Mouse (Mus musculus): ENCODE data around the gene Plekha5. TPM values are rescaled to one million over a fixed set of nuclear protein-coding genes. Genes with fewer than 3 reads are reported as not detected.
A peak's percentile ranks its signal among the peaks of the same experiment; 100 is the strongest.

Gene Plekha5
- polyA plus RNA-seq, 1 experiment from 2014 or later = 26.1 TPM

DNA sequence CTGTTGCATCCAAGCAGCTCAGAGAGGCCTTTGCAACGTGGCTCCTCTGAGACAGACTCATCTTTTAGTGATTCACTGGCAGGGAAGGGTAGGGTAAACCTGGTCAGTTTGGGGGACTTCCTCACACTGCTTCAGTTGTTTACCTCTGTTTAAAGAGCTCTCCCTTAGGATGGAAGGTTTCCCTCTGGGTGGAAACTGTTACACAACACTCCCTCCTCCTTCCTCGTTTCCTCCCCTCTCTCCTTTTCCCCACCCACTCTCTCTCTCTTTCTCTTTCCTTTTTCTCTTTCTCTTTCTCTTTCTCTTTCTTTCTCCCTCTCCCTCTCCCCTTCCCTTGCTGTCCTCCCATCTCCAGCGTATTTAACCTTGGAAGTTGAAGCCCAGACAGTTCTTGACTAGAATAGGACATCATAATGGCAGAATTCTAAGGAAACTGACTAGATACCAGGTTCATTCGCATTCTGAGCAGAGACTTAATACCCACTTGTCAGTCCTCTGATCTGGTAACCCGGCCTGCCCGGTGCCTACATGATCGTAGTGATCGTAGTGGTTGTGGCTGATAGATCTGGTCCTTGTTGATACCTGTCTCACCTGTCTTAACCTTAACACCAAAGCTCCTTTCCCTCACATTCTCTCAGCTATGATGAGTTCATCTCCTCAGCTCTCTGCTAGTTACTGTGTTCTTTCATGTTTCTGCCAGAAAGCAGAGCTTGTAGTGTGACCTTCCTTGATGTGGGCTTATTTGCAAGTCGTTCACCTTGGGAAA, 137.5 kb downstream of the Plekha5 start:
- Histone ChIP-seq H3K27ac (replicated peaks in 1 of 2; ENCODE audit: control insufficient read depth in 1 of 2, insufficient read depth in 1 of 2, low read depth in 2 of 2, low read length in 2 of 2) (no peak overlapping the region), H3K9me3 (ENCODE audit: control insufficient read depth, low read length) (no peaks in the 10 kb centered on the region), H3K4me2 (ENCODE audit: low read length) (no peak overlapping the region), H3K27me3 (ENCODE audit: control insufficient read depth, insufficient read depth, low read length) (no peaks in the 10 kb centered on the region), H3K36me3 (ENCODE audit: control insufficient read depth, insufficient read depth, low read length) (peaks cover 4% of the 10 kb centered on the region), H3K4me1 (ENCODE audit: control insufficient read depth in 2 of 2, insufficient read depth in 2 of 2, low read length in 2 of 2) (no peaks in the 10 kb centered on the region), H3K4me3 (ENCODE audit: control insufficient read depth in 1 of 2, insufficient read depth in 1 of 2, low read depth in 1 of 2, low read length in 2 of 2) (no peak overlapping the region), H3K9ac (ENCODE audit: low read length) (no peak overlapping the region)
- ATAC-seq (ENCODE audit: insufficient number of reproducible peaks, insufficient read depth, low FRiP score, low read depth) = no peak
- WGBS = 84% methylated on average over 9 of the region's 9 CpGs

DNA sequence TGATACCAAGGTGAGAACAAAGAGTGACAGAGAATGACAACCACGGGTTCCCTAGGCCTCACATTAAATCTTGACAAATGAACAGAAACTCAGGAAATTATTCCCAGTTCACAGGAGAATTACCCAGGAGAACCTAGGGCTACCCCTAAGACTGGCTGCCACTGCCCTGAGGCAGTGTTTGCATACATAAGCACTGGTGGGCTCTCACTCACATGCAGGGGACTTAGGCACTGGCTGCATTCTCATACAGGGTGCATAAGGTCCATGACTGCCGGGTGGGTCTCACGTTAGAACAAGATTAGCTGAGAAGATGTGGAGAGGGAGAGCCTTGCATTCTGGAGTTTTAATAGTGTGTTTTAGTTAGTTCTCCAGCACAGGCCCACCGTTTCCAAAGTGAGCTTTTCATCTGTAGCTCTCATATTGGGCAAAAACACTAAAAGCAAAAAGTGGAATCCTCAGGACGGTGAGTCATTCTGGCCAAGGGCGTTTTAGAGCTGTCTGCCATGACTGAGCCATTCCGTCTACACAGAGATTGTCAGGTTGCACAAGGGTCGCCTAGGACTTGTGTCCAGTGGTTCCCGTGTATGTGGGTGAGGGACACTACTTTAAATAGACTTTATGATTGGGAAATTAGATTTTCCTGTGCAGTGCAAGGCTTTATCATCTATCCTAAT, 138.2 kb downstream of the Plekha5 start:
- Histone ChIP-seq H3K9ac (ENCODE audit: low read length) (no peak overlapping the region), H3K27me3 (ENCODE audit: control insufficient read depth, insufficient read depth, low read length) (no peaks in the 10 kb centered on the region), H3K4me3 (ENCODE audit: control insufficient read depth in 1 of 2, insufficient read depth in 1 of 2, low read depth in 1 of 2, low read length in 2 of 2) (no peak overlapping the region), H3K9me3 (ENCODE audit: control insufficient read depth, low read length) (no peaks in the 10 kb centered on the region), H3K4me2 (ENCODE audit: low read length) (no peak overlapping the region), H3K36me3 (ENCODE audit: control insufficient read depth, insufficient read depth, low read length) (peaks cover 9% of the 10 kb centered on the region), H3K27ac (replicated peaks in 1 of 2; ENCODE audit: control insufficient read depth in 1 of 2, insufficient read depth in 1 of 2, low read depth in 2 of 2, low read length in 2 of 2) (no peak overlapping the region), H3K4me1 (ENCODE audit: control insufficient read depth in 2 of 2, insufficient read depth in 2 of 2, low read length in 2 of 2) (no peaks in the 10 kb centered on the region)
- ATAC-seq (ENCODE audit: insufficient number of reproducible peaks, insufficient read depth, low FRiP score, low read depth) = no peak
- WGBS = 76% methylated on average over 9 of the region's 9 CpGs

DNA sequence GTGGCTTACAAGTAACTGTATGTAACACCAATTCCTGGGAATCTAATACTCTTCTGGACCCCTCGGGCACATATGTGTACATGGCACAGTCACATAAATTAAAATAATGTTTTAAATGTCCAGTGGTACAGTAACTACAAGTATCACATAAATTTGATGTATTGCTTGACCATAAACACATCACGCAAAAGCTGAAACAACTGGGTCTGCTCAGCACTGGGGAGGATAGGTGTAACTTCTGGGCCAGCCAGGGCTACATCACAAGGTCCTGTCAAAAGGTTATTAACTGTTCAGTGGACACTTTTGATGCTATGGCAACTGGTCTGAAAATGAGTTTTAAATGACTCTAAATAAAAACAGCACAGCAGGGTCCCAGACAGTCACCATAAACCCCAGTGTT, 143.3 kb downstream of the Plekha5 start:
- Histone ChIP-seq H3K4me2 (ENCODE audit: low read length) (no peak overlapping the region), H3K36me3 (ENCODE audit: control insufficient read depth, insufficient read depth, low read length) (peaks cover 22% of the 10 kb centered on the region), H3K27me3 (ENCODE audit: control insufficient read depth, insufficient read depth, low read length) (no peaks in the 10 kb centered on the region), H3K4me3 (ENCODE audit: control insufficient read depth in 1 of 2, insufficient read depth in 1 of 2, low read depth in 1 of 2, low read length in 2 of 2) (no peak overlapping the region), H3K9ac (ENCODE audit: low read length) (no peak overlapping the region), H3K27ac (replicated peaks in 1 of 2; ENCODE audit: control insufficient read depth in 1 of 2, insufficient read depth in 1 of 2, low read depth in 2 of 2, low read length in 2 of 2) (no peak overlapping the region), H3K4me1 (ENCODE audit: control insufficient read depth in 2 of 2, insufficient read depth in 2 of 2, low read length in 2 of 2) (peaks cover 0 to 7% of the 10 kb centered on the region in 2 experiments; a peak in 1 of 4 replicates), H3K9me3 (ENCODE audit: control insufficient read depth, low read length) (no peaks in the 10 kb centered on the region)
- ATAC-seq (ENCODE audit: insufficient number of reproducible peaks, insufficient read depth, low FRiP score, low read depth) = no peak
- 88% methylated on average over 2 of the region's 2 CpGs for WGBS

DNA sequence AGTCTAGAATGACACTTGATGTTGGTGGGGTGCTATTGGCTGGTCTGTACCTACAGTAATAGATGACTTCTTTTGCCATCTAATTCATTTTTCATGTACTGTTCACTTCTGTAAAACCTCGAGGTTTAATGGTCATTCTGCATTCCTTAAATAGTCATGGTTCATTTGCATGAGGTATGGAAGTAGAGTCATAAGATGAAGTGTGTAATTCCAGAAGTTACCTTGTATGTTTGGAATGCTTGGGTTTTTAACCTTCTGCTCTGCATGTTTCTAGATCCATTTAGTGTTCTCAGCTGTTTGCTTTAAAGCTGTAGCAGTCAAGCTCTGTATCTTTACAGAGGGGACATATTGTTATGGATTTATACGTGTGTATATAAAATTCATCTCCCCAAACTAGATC, 144.0 kb downstream of the Plekha5 start:
- H3K27me3 ChIP-seq (ENCODE audit: control insufficient read depth, insufficient read depth, low read length) = no peaks in the 10 kb centered on the region
- no peak for ATAC-seq (ENCODE audit: insufficient number of reproducible peaks, insufficient read depth, low FRiP score, low read depth)
- no peak overlapping the region for H3K27ac ChIP-seq (replicated peaks in 1 of 2; ENCODE audit: control insufficient read depth in 1 of 2, insufficient read depth in 1 of 2, low read depth in 2 of 2, low read length in 2 of 2)
- peaks cover 28% of the 10 kb centered on the region for H3K36me3 ChIP-seq (ENCODE audit: control insufficient read depth, insufficient read depth, low read length)
- 78% methylated on average over 2 of the region's 2 CpGs for WGBS
- no peak overlapping the region for H3K4me2 ChIP-seq (ENCODE audit: low read length)
- no peak overlapping the region for H3K4me3 ChIP-seq (ENCODE audit: control insufficient read depth in 1 of 2, insufficient read depth in 1 of 2, low read depth in 1 of 2, low read length in 2 of 2)
- no peak overlapping the region for H3K9ac ChIP-seq (ENCODE audit: low read length)
- no peaks in the 10 kb centered on the region for H3K9me3 ChIP-seq (ENCODE audit: control insufficient read depth, low read length)
- peaks cover 0 to 7% of the 10 kb centered on the region in 2 experiments; a peak in 1 of 4 replicates for H3K4me1 ChIP-seq (ENCODE audit: control insufficient read depth in 2 of 2, insufficient read depth in 2 of 2, low read length in 2 of 2)

DNA sequence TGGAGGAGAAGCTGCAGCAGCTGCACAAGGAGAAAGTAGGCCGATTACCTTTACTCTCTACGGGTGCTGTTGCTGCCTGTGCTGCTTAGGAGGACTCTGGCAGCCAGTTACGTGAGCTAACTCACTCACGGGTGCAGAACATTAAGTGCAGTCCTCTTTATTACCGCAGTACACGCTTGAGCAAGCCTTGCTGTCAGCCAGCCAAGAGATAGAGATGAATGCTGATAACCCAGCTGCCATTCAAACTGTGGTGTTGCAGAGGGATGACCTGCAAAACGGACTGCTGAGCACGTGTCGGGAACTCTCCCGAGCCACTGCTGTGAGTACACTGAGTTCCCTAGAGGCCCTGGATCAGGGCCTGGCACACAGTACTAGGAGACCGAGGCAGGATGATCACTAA, 146.3 kb downstream of the Plekha5 start:
- Histone ChIP-seq H3K9me3 (ENCODE audit: control insufficient read depth, low read length) (no peaks in the 10 kb centered on the region), H3K36me3 (ENCODE audit: control insufficient read depth, insufficient read depth, low read length) (peaks cover 50% of the 10 kb centered on the region), H3K4me3 (ENCODE audit: control insufficient read depth in 1 of 2, insufficient read depth in 1 of 2, low read depth in 1 of 2, low read length in 2 of 2) (no peak overlapping the region), H3K4me2 (ENCODE audit: low read length) (no peak overlapping the region), H3K27ac (replicated peaks in 1 of 2; ENCODE audit: control insufficient read depth in 1 of 2, insufficient read depth in 1 of 2, low read depth in 2 of 2, low read length in 2 of 2) (0 out of 4 replicates have a peak overlapping the region, but pooled peaks of 1 of the 2 experiments have one; percentile 8), H3K27me3 (ENCODE audit: control insufficient read depth, insufficient read depth, low read length) (no peaks in the 10 kb centered on the region), H3K9ac (ENCODE audit: low read length) (no peak overlapping the region), H3K4me1 (ENCODE audit: control insufficient read depth in 2 of 2, insufficient read depth in 2 of 2, low read length in 2 of 2) (peaks cover 0 to 7% of the 10 kb centered on the region in 2 experiments; a peak in 1 of 4 replicates)
- 38% methylated on average over 11 of the region's 11 CpGs for WGBS
- peak; percentile 69 for ATAC-seq (ENCODE audit: insufficient number of reproducible peaks, insufficient read depth, low FRiP score, low read depth)

DNA sequence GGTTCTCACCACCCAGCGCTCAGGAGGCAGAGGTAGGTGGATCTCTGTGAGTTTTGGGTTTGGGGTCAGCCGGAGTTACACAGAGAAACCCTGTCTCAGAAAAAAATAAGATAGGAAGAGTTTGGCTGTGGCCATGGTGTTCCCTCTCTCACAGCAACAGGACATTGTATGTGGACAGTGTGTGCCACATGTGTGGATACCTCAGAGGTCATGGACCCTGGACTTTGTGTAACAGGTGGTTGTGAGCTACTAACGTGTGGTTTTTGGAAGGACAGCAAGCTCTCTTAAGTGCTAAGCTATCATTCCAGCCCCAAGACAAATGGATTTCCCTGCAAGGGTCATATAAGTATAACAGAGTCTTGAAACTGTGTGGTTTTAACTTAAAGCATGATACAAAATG, 151.1 kb downstream of the Plekha5 start:
- 94% methylated on average over 3 of the region's 3 CpGs for WGBS

DNA sequence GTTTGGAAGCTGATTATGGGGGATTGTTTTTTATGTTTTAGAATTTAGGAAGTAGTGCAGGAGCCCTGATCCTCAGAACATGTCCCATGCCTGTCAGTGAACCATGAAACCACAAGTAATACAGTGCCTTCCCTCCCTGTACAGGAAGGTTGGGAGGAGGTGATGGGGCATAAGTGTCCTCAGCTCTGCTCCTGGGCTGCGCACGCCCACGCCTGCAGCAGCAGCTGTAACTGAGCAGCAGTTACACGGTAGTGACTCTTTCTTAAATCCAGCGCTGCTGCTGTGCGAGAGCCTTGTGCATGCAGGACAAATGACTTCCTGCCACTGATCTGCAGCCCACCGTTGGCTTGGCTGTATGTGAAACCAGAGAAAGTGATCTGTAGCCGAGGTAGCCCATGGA, 152.3 kb downstream of the Plekha5 start:
- WGBS = 85% methylated on average over 8 of the region's 8 CpGs
- H3K9me3 ChIP-seq (ENCODE audit: control insufficient read depth, low read length) = no peaks in the 10 kb centered on the region
- H3K4me1 ChIP-seq (ENCODE audit: control insufficient read depth in 2 of 2, insufficient read depth in 2 of 2, low read length in 2 of 2) = peaks cover 0 to 5% of the 10 kb centered on the region in 2 experiments; a peak in 1 of 4 replicates
- H3K36me3 ChIP-seq (ENCODE audit: control insufficient read depth, insufficient read depth, low read length) = peaks cover 56% of the 10 kb centered on the region
- no peaks in the 10 kb centered on the region for H3K27me3 ChIP-seq (ENCODE audit: control insufficient read depth, insufficient read depth, low read length)
- ATAC-seq (ENCODE audit: insufficient number of reproducible peaks, insufficient read depth, low FRiP score, low read depth) = no peak
- H3K9ac ChIP-seq (ENCODE audit: low read length) = no peak overlapping the region
- no peak overlapping the region for H3K27ac ChIP-seq (replicated peaks in 1 of 2; ENCODE audit: control insufficient read depth in 1 of 2, insufficient read depth in 1 of 2, low read depth in 2 of 2, low read length in 2 of 2)
- H3K4me2 ChIP-seq (ENCODE audit: low read length) = no peak overlapping the region
- no peak overlapping the region for H3K4me3 ChIP-seq (ENCODE audit: control insufficient read depth in 1 of 2, insufficient read depth in 1 of 2, low read depth in 1 of 2, low read length in 2 of 2)

More for the DNA sequence above, 151.1 kb downstream of the Plekha5 start:
- Histone ChIP-seq H3K4me3 (ENCODE audit: control insufficient read depth in 1 of 2, insufficient read depth in 1 of 2, low read depth in 1 of 2, low read length in 2 of 2) (no peak overlapping the region), H3K4me2 (ENCODE audit: low read length) (no peak overlapping the region), H3K9ac (ENCODE audit: low read length) (no peak overlapping the region), H3K27me3 (ENCODE audit: control insufficient read depth, insufficient read depth, low read length) (no peaks in the 10 kb centered on the region), H3K4me1 (ENCODE audit: control insufficient read depth in 2 of 2, insufficient read depth in 2 of 2, low read length in 2 of 2) (peaks cover 0 to 10% of the 10 kb centered on the region in 2 experiments; a peak in 2 of 4 replicates), H3K36me3 (ENCODE audit: control insufficient read depth, insufficient read depth, low read length) (peaks cover 64% of the 10 kb centered on the region), H3K27ac (replicated peaks in 1 of 2; ENCODE audit: control insufficient read depth in 1 of 2, insufficient read depth in 1 of 2, low read depth in 2 of 2, low read length in 2 of 2) (no peak overlapping the region), H3K9me3 (ENCODE audit: control insufficient read depth, low read length) (no peaks in the 10 kb centered on the region)
- no peak for ATAC-seq (ENCODE audit: insufficient number of reproducible peaks, insufficient read depth, low FRiP score, low read depth)
